Mouse (Mus musculus) embryonic facial prominence, embryonic 11.5 days (tissue): ENCODE data around the gene Ltv1. TPM values are rescaled to one million over a fixed set of nuclear protein-coding genes. Genes with fewer than 3 reads are reported as not detected.
"Not testable (repeated sequence)": the region's sequence is repeated elsewhere in the genome, so short reads cannot be mapped to it uniquely, and the experiment has no call there.

ENCODE experiments used
- ATAC-seq: fragments of 200-750 bp; cut with Nextera tagmentation; replicated peaks from 2 replicates; pipeline ENCODE4 v1.8.0; 2017; ENCODE audit warnings: low read depth; ENCODE audit not compliant: insufficient number of reproducible peaks, low FRiP score, low TSS enrichment
- DNase-seq: peaks from one replicate; pipeline ENCODE4 v3.0.0-alpha.2; 2015; ENCODE audit warnings: low spot score
- H3K27ac ChIP-seq: fragments of 300-500 bp; sonication (generic); replicated peaks from 2 replicates; pipeline ENCODE4 v1.5.1; 2014; ENCODE audit warnings: mild to moderate bottlenecking, low read depth, low read length, control low read depth
- H3K27me3 ChIP-seq: fragments of 300-500 bp; sonication (generic); 2 replicates; pipeline ENCODE4 v1.6.1; 2014; ENCODE audit warnings: mild to moderate bottlenecking, low read length, moderate library complexity, mixed read lengths; ENCODE audit not compliant: control insufficient read depth, insufficient read depth
- H3K36me3 ChIP-seq: fragments of 300-500 bp; sonication (generic); replicated peaks from 2 replicates; pipeline ENCODE4 v1.6.1; 2014; ENCODE audit warnings: low read depth, mild to moderate bottlenecking, low read length, moderate library complexity, mixed read lengths; ENCODE audit not compliant: control insufficient read depth, insufficient read depth
- H3K4me1 ChIP-seq: fragments of 300-500 bp; sonication (generic); 2 replicates; pipeline ENCODE4 v1.6.1; 2014; ENCODE audit warnings: low read length, mixed read lengths; ENCODE audit not compliant: control insufficient read depth, insufficient read depth
- H3K4me2 ChIP-seq: fragments of 300-500 bp; sonication (generic); 2 replicates; pipeline ENCODE4 v1.6.1; 2014; ENCODE audit warnings: low read depth, mild to moderate bottlenecking, control low read depth, low read length, moderate library complexity
- H3K4me3 ChIP-seq: fragments of 300-500 bp; sonication (generic); 2 replicates; pipeline ENCODE4 v1.5.1; 2014; ENCODE audit warnings: low read depth, low read length, control low read depth
- H3K9ac ChIP-seq: fragments of 300-500 bp; sonication (generic); replicated peaks from 2 replicates; pipeline ENCODE4 v1.6.1; 2014; ENCODE audit warnings: mild to moderate bottlenecking, control low read depth, low read length
- H3K9me3 ChIP-seq: fragments of 300-500 bp; sonication (generic); replicated peaks from 2 replicates; pipeline ENCODE4 v1.6.1; 2016; ENCODE audit warnings: mild to moderate bottlenecking, low read length, inconsistent platforms, mixed read lengths; ENCODE audit not compliant: control insufficient read depth
- WGBS: fragments of 180-500 bp; shearing (Covaris S2); extraction: QIAGEN DNeasy Blood & Tissue Kit; methylation state at CpG from one replicate; pipeline ENCODE4 v1.1.7; 2014; 5-methylcytosine and 5-hydroxymethylcytosine counted together
- polyA plus RNA-seq: library from polyadenylated mRNA; unstranded; fragments of >200 nt; fragmentation: Nextera tagmentation; extraction: Ambion mirVana; gene quantifications from 2 replicates; pipeline ENCODE4 v1.2.1, GENCODE M21; 2014

The Ltv1 gene
- polyA plus RNA-seq, 1 experiment from 2014 or later = 85.0 TPM

DNA sequence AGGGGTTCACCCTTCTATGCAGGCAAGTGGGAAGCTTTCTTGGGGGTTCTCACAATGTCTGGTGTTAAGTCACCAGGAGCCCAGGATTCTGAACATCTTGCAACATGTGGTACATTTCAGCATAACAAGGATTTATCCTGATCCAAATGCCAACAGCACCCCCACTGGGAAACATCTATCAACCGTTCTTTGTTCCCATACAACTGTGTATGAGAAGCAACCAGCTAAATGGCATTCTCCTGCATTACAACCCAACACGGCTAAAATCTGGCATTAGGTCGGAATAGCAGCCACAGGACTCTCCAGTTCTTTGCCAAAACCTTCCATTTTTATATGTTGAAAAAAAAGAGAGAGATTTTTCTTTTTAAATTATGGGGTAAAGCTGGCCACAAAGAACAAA, 16.5 kb upstream of the Ltv1 start:
- no peak for ATAC-seq
- DNase-seq = no peak
- H3K9me3 ChIP-seq = no peaks in the 10 kb centered on the region
- no peak overlapping the region for H3K27ac ChIP-seq
- H3K27me3 ChIP-seq = no peaks in the 10 kb centered on the region
- no peaks in the 10 kb centered on the region for H3K4me1 ChIP-seq
- no peak overlapping the region for H3K4me3 ChIP-seq
- no peak overlapping the region for H3K4me2 ChIP-seq
- WGBS = 78% methylated on average over 3 of the region's 3 CpGs
- no peak overlapping the region for H3K9ac ChIP-seq
- no peaks in the 10 kb centered on the region for H3K36me3 ChIP-seq

DNA sequence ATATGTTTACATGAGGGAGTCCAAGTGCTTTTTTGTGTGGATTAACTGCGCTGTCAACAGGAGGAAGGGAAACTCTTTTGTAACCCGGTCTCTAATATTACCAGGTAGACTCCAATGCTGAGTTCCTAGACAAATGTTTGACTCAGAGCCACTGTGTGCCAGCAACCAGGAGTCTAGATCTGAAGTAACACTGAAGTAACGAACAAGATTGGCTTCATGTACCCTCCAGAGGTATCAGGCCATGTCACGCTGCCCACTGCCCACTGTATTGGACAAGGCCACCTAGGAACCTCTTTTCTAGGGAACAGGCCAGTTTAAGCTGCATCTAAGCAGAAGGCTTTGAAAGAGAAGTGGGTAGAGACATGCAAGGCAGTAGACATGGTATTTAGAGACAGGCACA, 16.1 kb upstream of the Ltv1 start:
- H3K27ac ChIP-seq = no peak overlapping the region
- ATAC-seq = no peak
- H3K27me3 ChIP-seq = no peaks in the 10 kb centered on the region
- no peaks in the 10 kb centered on the region for H3K36me3 ChIP-seq
- H3K4me1 ChIP-seq = no peaks in the 10 kb centered on the region
- no peaks in the 10 kb centered on the region for H3K9me3 ChIP-seq
- H3K4me3 ChIP-seq = no peak overlapping the region
- 83% methylated on average over 4 of the region's 4 CpGs for WGBS
- no peak overlapping the region for H3K4me2 ChIP-seq
- H3K9ac ChIP-seq = no peak overlapping the region
- no peak for DNase-seq

GRCm38 (mm10) chr10:13201741-13202293, 8.8 kb upstream of the Ltv1 start:
- 94% methylated on average over 6 of the region's 6 CpGs for WGBS
- DNase-seq = no peak
- H3K4me2 ChIP-seq = no peak overlapping the region

GRCm38 (mm10) chr10:13200862-13201261, 7.9 kb upstream of the Ltv1 start:
- H3K4me1 ChIP-seq = no peaks in the 10 kb centered on the region
- no peak overlapping the region for H3K9ac ChIP-seq
- WGBS = 90% methylated on average over 3 of the region's 3 CpGs
- no peak overlapping the region for H3K27ac ChIP-seq
- H3K9me3 ChIP-seq = no peaks in the 10 kb centered on the region
- H3K4me2 ChIP-seq = no peak overlapping the region
- ATAC-seq (no peak), DNase-seq (no peak)
- no peaks in the 10 kb centered on the region for H3K27me3 ChIP-seq
- no peak overlapping the region for H3K4me3 ChIP-seq
- H3K36me3 ChIP-seq = no peaks in the 10 kb centered on the region

More at GRCm38 (mm10) chr10:13201741-13202293, 8.8 kb upstream of the Ltv1 start:
- Histone ChIP-seq H3K9ac (no peak overlapping the region), H3K9me3 (no peaks in the 10 kb centered on the region), H3K4me1 (no peaks in the 10 kb centered on the region), H3K4me3 (no peak overlapping the region), H3K27me3 (no peaks in the 10 kb centered on the region), H3K27ac (no peak overlapping the region), H3K36me3 (no peaks in the 10 kb centered on the region)
- ATAC-seq = no peak

DNA sequence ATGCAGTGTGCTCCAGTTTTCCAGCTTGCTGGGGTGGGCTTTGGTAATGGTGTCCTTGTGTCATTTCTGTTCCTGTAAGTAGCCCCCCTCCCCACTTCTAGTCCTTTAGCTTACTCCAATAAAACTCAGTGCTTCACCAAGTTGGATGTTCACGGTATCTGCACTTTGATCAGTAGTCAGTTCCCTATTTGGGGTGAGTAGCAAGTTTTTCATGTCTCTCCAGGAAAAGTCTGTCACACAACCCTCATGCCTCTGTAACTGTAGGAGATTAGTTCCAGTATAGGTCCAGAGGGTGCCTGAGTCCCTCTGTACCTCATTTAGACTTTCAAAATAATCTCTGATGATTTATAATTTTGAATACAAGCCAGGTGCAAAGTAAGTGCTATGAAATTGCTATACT, 6.3 kb upstream of the Ltv1 start:
- Histone ChIP-seq H3K36me3 (no peaks in the 10 kb centered on the region), H3K4me3 (no peak overlapping the region), H3K4me2 (no peak overlapping the region), H3K4me1 (no peaks in the 10 kb centered on the region), H3K9ac (no peak overlapping the region), H3K9me3 (no peaks in the 10 kb centered on the region), H3K27ac (no peak overlapping the region), H3K27me3 (no peaks in the 10 kb centered on the region)
- DNase-seq = no peak
- no peak for ATAC-seq
- WGBS = 96% methylated on average over 1 of the region's 1 CpGs

DNA sequence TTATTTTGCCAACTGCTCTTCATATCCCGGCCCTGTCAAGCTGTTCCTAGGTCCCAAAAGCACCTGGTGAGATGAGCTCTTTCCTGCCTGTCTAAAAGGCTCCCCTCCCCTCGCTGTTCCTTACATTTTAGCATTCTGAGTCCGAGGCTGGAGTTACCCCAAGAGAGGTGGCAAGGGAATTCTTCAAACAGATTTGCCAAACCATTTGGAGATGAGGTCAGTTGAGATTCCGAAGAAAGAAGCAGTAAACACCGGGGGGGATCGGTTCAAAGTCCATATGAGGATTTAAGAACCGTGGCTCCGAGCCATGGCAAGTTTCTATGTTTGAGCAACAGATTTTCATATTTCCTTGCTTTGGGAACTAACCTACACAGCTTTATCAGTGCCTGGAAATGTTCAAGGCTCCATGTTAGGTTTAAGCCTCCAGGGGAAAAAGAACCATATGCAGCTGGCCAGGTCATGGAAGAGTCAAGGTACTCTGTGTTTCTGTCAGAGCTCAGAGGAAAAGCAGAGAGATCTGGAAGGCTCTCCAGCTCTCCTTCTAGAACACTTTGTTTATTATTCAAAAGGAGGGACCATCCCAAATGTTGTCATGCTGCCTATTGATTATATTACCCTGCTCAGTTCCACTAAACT, 4.0 kb upstream of the Ltv1 start:
- ATAC-seq = no peak
- DNase-seq = no peak
- Histone ChIP-seq H3K27me3 (no peaks in the 10 kb centered on the region), H3K36me3 (no peaks in the 10 kb centered on the region), H3K4me3 (no peak overlapping the region), H3K4me2 (no peak overlapping the region), H3K9ac (no peak overlapping the region), H3K4me1 (no peaks in the 10 kb centered on the region), H3K9me3 (no peaks in the 10 kb centered on the region), H3K27ac (no peak overlapping the region)
- 75% methylated on average over 8 of the region's 8 CpGs for WGBS

DNA sequence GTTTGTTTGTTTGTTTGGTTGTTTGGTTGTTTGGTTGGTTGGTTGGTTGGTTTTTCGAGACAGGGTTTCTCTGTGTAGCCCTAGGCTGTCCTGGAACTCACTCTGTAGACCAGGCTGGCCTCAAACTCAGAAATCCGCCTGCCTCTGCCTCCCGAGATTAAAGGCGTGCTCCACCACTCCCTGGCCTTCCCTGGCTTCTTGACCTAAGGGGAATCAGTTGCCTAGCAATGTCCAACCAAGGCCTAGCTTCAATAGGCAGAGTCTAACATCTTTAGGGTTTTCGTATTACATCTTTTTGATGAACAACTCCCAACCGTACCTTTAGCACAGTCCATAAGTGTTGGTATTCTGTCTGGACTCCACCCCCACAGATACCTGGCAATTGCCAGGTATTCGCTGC, 528 bp upstream of the Ltv1 start:
- H3K4me3 ChIP-seq, H3K9ac ChIP-seq, H3K36me3 ChIP-seq, H3K9me3 ChIP-seq, H3K27ac ChIP-seq, DNase-seq, H3K27me3 ChIP-seq, H3K4me1 ChIP-seq: not testable (repeated sequence)
- WGBS = 81% methylated on average over 7 of the region's 7 CpGs
- peak overlapping the region; percentile 72; the same call in 1 of the 2 replicates for H3K4me2 ChIP-seq
- ATAC-seq = peak; percentile 26; the same call in 1 of the 2 replicates

- Histone ChIP-seq H3K4me2 (no peak overlapping the region), H3K9ac (no peak overlapping the region), H3K27me3 (no peaks in the 10 kb centered on the region), H3K4me3 (no peak overlapping the region), H3K4me1 (no peaks in the 10 kb centered on the region), H3K36me3 (no peaks in the 10 kb centered on the region), H3K9me3 (no peaks in the 10 kb centered on the region), H3K27ac (no peak overlapping the region)
- ATAC-seq (no peak), DNase-seq (no peak)
- WGBS = 79% methylated on average over 5 of the region's 5 CpGs
Measured at GRCm38 (mm10) chr10:13189881-13190280, 3.1 kb downstream of the Ltv1 start.
